Mouse (Mus musculus) cortical plate, adult 2 months (tissue): ENCODE results near the gene Ndufaf2. TPM values are rescaled to one million over a fixed set of nuclear protein-coding genes. Genes with fewer than 3 reads are reported as not detected.

Experiments used
- H3K27ac ChIP-seq: fragments of 200-500 bp; 2 replicates; pipeline ENCODE4 v1.5.1; 2012; ENCODE audit warnings: low read length, control low read depth, inconsistent platforms; ENCODE audit not compliant: insufficient read depth
- H3K4me1 ChIP-seq: fragments of 200-500 bp; 2 replicates; pipeline ENCODE4 v1.6.1; 2011; ENCODE audit warnings: low read length; ENCODE audit not compliant: control insufficient read depth, insufficient read depth
- H3K4me3 ChIP-seq: fragments of 200-500 bp; 2 replicates; pipeline ENCODE4 v1.5.1; 2011; ENCODE audit warnings: mild to moderate bottlenecking, low read length, control low read depth; ENCODE audit not compliant: insufficient read depth
- CTCF ChIP-seq: fragments of 200-500 bp; IDR thresholded peaks from 2 replicates; pipeline ENCODE4 v1.5.1; 2011; ENCODE audit warnings: mild to moderate bottlenecking, control low read depth, low read length; ENCODE audit not compliant: insufficient read depth; ENCODE audit errors: extremely low read depth
- POLR2A ChIP-seq: fragments of 200-500 bp; IDR thresholded peaks from 2 replicates; pipeline ENCODE4 v1.6.1; 2011; ENCODE audit warnings: mild to moderate bottlenecking, low read length, control low read depth; ENCODE audit not compliant: insufficient read depth; ENCODE audit errors: extremely low read depth
- polyA plus RNA-seq: library from polyadenylated mRNA; depleted of rRNA; stranded (reverse); fragments of >200 nt; gene quantifications from 2 replicates; pipeline ENCODE4 v1.2.3, GENCODE M21; 2012

Gene Ndufaf2
- polyA plus RNA-seq, 1 experiment: 38.6 TPM

- no peak overlapping the region for H3K4me3 ChIP-seq
- no peaks in the 10 kb centered on the region for H3K4me1 ChIP-seq
- no peak overlapping the region for H3K27ac ChIP-seq
- no peak for TF ChIP-seq CTCF
These were observed 62.0 kb downstream of the Ndufaf2 start for GRCm38 (mm10) chr13:108096446-108096845.

DNA sequence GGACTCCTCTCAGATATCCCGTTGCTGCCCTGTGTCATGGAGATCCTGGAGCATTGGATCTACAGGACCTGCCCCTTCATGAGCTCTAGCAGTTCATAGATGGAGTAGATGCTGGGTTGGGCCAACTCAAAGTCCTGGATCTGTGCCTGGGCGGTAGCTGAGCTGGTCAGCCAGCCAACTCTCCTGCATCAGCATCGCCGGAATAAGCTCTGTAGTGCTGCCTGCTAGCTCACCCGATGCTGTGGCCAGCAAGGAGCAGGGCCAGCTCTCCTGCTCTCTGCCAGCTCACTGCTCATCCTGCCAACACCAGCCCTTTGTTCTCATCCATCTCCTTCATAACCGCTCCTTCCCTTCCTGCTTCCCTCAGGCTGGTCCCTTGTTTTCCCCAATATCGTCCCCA is 62.8 kb downstream of the Ndufaf2 start:
- Histone ChIP-seq H3K4me3 (no peak overlapping the region), H3K4me1 (no peaks in the 10 kb centered on the region), H3K27ac (no peak overlapping the region)
- no peak for TF ChIP-seq CTCF

DNA sequence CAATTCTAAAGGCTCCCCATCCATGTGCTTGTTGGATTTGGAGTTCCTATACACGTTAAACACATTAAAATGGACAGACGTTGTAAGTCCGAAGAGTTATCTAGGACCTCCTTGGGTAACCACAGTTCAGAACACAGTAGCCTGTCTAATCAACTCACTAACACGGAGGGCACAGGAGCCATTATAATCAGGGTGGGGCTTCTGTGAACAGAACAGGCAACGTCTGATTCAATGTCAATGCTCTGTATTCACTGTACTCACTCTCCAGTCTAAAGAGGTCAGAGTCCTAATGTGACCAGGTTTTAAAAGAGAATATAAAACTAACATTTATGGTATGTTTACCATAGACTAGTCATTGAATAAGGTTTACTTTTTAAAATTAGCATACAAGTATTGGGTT is 63.7 kb downstream of the Ndufaf2 start:
- H3K27ac ChIP-seq: no peak overlapping the region
- H3K4me1 ChIP-seq: no peaks in the 10 kb centered on the region
- H3K4me3 ChIP-seq: no peak overlapping the region
- TF ChIP-seq CTCF: no peak

DNA sequence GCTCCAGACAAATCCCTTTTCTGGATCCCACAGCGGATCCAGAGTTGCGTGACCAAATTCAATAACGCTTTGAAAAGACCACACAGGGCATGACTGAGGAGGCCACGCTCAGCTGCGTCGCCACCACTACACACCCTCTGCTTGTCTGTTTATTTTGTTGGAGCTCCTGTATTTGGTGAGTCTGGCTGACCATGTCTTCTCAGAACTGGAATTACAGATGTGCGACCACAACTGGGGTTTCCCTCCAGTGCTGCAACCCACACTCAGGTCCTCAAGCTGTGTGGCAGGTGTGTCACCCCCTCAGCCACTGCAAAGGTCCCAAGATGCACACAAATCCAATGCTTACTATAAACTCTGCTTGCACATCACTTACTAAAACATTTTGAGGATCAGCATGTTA is 66.1 kb downstream of the Ndufaf2 start:
- TF ChIP-seq CTCF (no peak), POLR2A (no peak)
- H3K4me3 ChIP-seq: no peak overlapping the region
- no peaks in the 10 kb centered on the region for H3K4me1 ChIP-seq
- no peak overlapping the region for H3K27ac ChIP-seq

DNA sequence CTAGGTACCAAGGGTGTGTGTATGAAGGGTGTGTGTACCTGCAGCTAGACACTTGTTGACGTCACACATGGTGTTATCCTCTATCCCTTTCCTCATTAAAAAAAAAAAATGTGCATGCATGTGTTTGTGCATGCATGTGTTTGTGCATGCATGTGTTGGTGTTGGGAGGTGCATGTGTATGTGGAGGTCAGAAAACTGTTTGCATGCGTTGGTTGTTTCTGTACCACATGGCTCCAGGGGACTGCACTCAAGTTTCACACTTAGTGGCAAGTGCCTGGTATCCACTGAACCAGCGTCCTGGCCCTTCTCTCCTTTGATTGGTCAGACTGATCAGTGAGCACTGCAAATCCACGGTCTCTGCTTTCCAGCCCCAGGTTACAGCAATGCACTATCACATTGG is 71.7 kb downstream of the Ndufaf2 start:
- Histone ChIP-seq H3K4me3 (no peak overlapping the region), H3K4me1 (no peaks in the 10 kb centered on the region), H3K27ac (no peak overlapping the region)
- TF ChIP-seq CTCF: no peak
- TF ChIP-seq POLR2A: no peak

DNA sequence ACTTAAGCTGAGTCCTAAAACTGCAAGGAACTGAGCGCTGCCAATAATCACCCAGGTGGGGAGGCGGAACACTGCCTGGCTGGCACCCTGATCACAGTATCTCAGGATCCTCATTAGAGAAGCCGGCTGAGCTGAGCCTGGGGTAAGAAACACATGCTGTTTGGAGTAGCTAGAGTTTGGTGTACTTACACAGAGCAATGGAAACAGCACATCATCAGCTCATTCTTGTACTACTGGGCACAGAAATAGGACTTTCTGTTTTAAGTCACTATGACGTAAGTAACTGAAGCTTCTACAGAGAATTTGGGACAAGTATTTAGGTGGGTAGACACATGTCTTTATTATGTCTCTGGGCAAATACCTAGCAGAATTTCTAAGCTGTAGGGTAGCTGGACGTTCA is 72.4 kb downstream of the Ndufaf2 start:
- Histone ChIP-seq H3K4me1 (no peaks in the 10 kb centered on the region), H3K4me3 (no peak overlapping the region), H3K27ac (no peak overlapping the region)
- TF ChIP-seq CTCF: no peak
- no peak for TF ChIP-seq POLR2A

GRCm38 (mm10) chr13:108084086-108084485 is 74.3 kb downstream of the Ndufaf2 start:
- Histone ChIP-seq H3K27ac (no peak overlapping the region), H3K4me1 (no peaks in the 10 kb centered on the region), H3K4me3 (no peak overlapping the region)
- no peak for TF ChIP-seq POLR2A
- no peak for TF ChIP-seq CTCF

DNA sequence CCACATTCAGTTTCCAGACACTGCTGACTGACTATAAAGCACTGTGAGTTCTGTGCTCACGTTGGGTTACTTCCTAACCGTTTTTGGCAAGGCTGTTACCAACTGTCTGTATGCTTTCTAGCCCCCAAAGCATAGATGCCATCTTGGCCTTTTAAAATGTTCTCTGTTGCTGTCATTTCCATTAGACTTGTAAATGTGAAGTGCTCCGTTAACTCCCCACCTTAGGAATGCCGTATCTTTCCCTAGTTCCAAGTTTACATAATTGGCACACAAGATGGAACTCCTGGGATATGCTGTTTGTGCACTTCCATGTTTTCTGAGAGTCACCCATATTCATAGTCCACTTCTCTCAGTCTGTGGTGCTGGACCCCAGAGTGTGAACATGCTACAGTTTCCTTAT is 80.5 kb downstream of the Ndufaf2 start:
- no peak for TF ChIP-seq CTCF
- TF ChIP-seq POLR2A: no peak
- H3K4me1 ChIP-seq: no peaks in the 10 kb centered on the region
- no peak overlapping the region for H3K4me3 ChIP-seq
- no peak overlapping the region for H3K27ac ChIP-seq

- TF ChIP-seq POLR2A (no peak), CTCF (no peak)
- Histone ChIP-seq H3K4me3 (no peak overlapping the region), H3K4me1 (no peaks in the 10 kb centered on the region), H3K27ac (no peak overlapping the region)
These were observed 80.9 kb downstream of the Ndufaf2 start for GRCm38 (mm10) chr13:108077476-108077875.

DNA sequence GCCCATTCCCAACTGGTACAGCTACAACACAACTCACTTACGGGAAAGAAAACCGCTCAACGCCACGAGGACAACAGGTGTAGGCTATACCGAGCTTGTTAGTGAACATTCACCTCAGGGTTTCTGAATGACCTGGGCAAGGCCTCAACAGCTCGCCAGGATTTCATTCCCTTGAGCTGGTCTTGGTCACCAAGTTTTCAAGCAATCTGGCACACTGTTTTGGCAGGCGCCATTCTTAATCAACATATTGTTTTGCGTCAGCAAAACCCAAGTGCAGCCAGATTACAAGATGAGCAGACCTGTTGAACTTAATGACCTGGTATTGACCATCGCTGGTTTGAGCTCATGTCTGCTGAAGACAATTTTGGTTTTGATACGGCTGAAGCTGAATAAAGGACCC is 88.3 kb downstream of the Ndufaf2 start:
- TF ChIP-seq POLR2A (no peak), CTCF (no peak)
- H3K4me3 ChIP-seq: no peak overlapping the region
- no peaks in the 10 kb centered on the region; the same call in 1 of the 2 replicates for H3K4me1 ChIP-seq
- no peak overlapping the region for H3K27ac ChIP-seq

GRCm38 (mm10) chr13:108069151-108069550 is 89.3 kb downstream of the Ndufaf2 start:
- no peaks in the 10 kb centered on the region; the same call in 1 of the 2 replicates for H3K4me1 ChIP-seq
- TF ChIP-seq CTCF (no peak), POLR2A (no peak)
- no peak overlapping the region for H3K27ac ChIP-seq
- H3K4me3 ChIP-seq: no peak overlapping the region
